Mouse (Mus musculus): ENCODE measurements around the gene 6030498E09Rik. TPM values are rescaled to one million over a fixed set of nuclear protein-coding genes. Genes with fewer than 3 reads are reported as not detected.

6030498E09Rik gene
- not detected for total RNA-seq (2021)

DNA sequence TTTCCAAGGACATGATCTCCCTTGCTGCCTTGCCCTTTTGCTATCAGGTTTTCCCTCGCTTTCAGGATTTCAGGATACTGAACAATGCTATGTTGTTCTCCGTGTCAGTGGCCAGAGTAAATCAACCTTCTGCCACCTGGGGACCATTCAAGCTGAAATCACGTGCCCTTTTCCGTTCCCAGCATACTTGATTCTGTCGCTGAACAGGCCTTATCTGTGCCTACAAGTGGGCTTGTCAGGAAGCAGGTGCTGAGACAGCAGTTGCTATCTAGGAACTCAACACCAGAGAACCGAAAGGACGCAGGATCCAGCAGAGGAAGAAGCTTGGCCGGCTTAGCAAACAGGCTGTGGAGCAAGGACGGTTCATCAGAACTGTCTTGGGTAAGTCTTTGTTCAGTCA is at the start of gene 6030498E09Rik:
6030498E09Rik (plus strand) TSS at position 194 of the 400 bp plus-strand sequence.
- intact Hi-C loops (cut with DNase I) = loop anchor here (10.0 kb wide), 1 partner anchor 258 kb away; no protein-coding TSS in a partner anchor
- DNase-seq (ENCODE audit: low spot score) = no peak

DNA sequence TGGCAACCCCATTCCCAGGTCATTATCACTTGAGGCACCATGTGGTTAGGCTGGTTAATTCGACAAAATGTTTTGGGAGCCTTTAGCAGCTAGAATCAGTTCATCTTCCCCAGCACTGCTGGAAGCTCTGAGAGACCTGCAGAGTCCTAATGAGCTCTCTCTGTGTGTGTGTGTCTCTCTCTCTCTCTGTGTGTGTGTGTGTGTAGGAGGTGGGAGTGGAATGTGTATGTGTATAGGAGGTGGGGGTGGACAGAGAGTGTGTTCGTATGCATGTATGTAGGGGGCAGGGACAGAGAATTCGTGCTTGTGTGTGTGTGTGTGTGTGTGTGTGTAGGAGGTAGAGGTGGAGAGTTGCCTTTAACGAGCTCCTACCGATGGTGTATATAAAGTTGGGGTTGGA is 42.4 kb upstream of the 6030498E09Rik start:
- intact Hi-C loops (cut with DNase I) = no loop called here
- DNase-seq (ENCODE audit: low spot score) = no peak

DNA sequence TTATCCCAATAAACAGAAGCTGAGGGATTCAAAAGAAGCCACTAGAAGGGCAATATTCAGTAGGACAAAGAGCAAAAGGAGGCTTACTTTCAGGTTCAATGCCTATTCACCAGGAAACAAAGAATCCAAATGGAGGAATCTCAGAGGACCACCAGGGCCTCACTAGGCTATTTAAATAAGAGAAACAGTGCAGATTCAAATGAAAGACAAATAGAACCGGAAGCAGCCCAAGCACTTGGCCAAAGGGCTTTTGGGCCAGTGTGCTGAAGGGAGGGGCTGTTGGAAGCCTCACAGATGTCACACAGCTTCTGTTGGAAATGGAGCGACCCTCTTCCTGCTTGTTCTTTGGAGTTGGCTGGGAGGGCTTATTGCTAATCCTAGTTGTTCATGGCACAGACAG is 41.8 kb upstream of the 6030498E09Rik start:
- intact Hi-C loops (cut with DNase I) = no loop called here
- DNase-seq (ENCODE audit: low spot score) = peak; percentile 4

DNA sequence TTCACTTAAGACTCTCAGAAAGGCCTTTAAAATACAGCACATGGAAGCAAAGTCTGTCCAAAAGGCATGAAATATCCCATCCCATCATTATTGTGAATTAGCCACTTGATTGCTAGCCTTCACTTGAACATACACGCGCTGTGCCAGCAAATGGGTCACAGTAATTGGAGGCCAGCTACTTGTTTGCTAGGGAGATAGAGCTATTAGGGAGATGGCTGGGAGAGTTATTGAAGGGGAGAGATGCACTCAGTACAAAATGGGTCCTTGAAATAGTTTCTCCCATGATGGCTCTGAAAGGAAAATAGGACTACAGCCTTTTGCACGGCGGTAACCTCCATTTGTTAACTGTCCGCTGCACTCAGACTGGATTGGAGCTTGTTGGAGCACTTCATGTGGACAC is 38.8 kb upstream of the 6030498E09Rik start:
- no peak for DNase-seq (ENCODE audit: low spot score)
- intact Hi-C loops (cut with DNase I) = no loop called here

DNA sequence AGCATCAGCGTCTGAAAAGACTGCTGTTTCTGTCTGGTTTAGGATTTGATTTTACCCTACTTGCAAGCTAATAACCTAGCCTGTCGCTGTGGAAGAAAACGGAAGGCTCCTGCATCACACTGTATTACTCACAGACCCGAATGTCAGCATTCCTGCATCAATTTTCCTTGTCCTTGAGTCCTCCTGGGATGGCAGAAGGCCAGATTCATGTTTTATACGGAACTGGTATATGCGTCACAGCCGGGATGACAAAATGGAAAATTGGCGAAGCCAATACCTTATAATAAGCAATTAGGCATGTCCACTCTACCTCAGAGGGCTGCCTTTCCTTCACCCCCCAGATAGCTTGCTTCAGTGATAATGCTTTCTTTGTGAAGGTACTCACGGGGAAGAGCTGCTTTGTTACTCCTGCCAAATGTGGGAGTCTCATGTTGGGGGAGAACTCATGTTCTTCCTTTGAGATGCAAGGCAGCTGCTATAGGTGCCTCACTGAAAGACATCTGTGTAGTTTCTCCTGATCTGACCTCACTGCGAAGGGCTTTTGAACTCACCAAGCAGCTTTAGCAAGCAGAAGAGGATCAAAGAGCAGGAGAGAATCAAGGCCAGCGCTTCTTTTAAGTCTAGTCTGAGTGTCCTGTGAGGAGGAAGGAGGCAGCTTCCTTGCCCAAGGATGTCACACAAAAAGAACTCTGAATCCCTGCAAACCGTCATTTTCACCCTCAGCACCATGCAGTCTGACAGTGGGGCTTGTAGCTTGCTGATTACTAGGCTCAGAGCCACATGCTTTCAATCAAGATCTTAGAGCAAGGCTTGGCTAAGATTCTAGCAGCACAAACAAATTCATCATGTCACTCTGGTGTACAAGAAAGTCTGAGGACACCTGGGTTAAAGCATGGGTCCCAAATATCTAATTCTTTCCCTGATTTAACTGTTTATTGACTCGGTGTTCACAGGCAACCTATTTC is 37.3 kb upstream of the 6030498E09Rik start:
- intact Hi-C loops (cut with DNase I) = no loop called here

DNA sequence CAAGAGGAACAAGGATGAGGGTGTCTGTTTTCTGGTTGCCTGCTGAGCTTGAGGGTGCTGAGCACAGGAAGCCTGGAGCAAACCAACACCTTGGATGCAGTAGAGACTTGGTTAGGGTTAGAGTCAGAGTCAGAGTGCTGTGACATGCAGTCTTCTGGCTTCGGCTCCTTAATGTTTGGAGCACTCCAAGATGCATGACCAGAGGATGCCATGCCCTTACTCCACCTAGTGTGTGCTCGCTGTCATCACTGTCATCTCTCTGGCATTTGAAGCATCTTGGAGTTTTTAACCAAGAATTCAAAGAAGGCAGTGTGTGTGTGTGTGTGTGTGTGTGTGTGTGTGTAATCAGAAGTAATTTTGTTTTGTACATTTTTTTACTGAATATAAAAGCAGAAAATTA is 1.0 kb upstream of the 6030498E09Rik start:
- DNase-seq (ENCODE audit: low spot score) = no peak
- intact Hi-C loops (cut with DNase I) = loop anchor here (10.0 kb wide), 1 partner anchor 257 kb away; no protein-coding TSS in a partner anchor

More for the DNA sequence above, 37.3 kb upstream of the 6030498E09Rik start:
- no peak for DNase-seq (ENCODE audit: low spot score)

DNA sequence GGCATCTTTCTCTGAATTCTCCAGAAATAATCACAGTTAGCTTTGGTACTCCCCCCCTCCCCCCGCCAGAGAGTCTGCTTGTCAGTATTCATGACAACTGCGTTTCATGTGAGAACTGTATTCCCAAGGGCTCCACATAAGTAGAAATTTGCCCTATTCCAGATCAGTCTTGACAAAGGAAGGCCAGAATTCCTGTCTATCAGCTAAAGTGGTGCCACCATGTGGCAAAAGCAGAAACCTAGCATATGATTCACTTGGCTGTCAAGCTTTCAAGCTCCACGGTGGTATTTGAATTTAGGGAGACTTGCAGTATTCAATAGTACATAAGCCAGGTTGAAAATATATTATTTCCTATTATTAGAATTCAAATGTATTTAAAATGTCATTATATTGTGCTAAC is 585 bp upstream of the 6030498E09Rik start:
- DNase-seq (ENCODE audit: low spot score) = no peak
- intact Hi-C loops (cut with DNase I) = loop anchor here (10.0 kb wide), 1 partner anchor 257 kb away; no protein-coding TSS in a partner anchor

DNA sequence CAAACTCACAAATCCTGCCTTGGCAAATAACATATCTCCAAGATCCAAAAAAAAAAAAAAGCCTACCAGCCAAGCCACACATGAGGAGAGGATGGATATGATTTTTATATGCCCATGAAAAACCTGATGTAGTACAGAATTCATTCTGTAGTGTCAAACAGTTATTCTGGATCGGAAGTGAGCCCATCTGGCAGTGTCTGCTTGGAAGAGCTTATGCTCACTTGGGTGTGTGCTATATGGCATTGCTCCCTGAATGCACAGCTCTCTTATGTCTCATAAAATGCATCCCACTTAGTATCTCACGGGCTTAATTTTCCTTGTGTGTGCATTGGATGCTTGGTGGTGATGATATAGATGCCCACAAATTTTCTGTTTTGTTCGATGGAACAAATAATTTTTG is 21.9 kb downstream of the 6030498E09Rik start:
- no peak for DNase-seq (ENCODE audit: low spot score)
- intact Hi-C loops (cut with DNase I) = loop anchor here (10.0 kb wide), 1 partner anchor 690 kb away; no protein-coding TSS in a partner anchor

DNA sequence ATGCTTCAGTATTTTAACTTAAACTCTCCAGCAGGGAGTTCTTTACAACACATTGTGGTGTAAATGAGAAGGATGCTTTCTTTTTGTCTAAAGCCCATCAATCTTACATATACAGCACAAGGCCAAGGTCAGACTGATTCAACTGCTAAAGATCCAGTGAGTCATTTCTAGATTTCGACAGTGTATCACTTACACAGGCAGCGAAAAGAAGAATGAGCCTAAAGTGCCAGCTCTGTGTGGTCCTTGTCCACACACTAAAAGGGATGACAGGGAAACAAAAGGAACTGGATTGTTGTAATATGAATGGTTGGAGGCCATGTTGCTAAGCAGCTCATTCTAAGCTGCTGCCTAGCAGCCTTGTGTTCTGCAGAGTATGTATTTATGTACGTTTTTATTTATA is 41.5 kb downstream of the 6030498E09Rik start:
- no peak for DNase-seq (ENCODE audit: low spot score)
- intact Hi-C loops (cut with DNase I) = no loop called here

DNA sequence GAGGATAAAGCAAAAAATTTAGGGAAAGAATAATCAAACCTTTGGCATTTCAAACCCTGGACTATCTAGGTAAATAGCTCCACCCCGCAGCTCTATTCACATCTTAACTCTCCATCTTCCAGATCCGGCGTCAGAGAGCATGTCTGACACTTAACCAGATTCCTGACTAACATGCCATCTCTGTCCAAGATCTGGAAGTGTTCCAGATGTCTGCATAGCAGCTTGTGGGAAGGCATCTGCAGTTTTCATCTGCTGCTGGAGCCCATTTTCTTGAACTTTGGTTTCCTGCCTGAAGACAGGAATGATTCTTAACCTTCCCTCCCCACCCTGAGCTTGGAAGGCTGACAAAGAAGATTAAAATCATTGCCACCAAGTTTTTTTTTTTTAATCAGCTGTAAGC is 44.4 kb downstream of the 6030498E09Rik start:
- DNase-seq (ENCODE audit: low spot score) = no peak
- intact Hi-C loops (cut with DNase I) = no loop called here

DNA sequence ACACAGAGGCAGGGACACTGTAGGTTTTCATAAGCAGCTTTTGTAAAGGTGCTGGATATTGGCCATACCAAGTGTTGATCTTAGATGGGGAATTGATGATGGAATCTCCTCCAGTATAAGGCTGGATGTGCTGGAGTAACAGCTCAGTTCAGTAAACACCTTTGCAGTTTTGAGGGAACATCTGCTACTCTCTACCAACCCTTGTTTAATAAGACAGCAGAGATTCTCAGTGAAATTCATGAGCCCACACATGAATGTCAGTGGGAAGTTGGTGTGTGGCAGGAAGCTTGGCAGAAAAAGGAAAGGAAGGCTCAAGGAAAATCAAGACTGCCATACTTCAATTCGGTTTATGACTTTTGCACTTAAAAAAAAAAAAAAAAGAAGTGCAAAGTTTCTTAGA is 186.1 kb downstream of the 6030498E09Rik start:
- intact Hi-C loops (cut with DNase I) = no loop called here
- no peak for DNase-seq (ENCODE audit: low spot score)

DNA sequence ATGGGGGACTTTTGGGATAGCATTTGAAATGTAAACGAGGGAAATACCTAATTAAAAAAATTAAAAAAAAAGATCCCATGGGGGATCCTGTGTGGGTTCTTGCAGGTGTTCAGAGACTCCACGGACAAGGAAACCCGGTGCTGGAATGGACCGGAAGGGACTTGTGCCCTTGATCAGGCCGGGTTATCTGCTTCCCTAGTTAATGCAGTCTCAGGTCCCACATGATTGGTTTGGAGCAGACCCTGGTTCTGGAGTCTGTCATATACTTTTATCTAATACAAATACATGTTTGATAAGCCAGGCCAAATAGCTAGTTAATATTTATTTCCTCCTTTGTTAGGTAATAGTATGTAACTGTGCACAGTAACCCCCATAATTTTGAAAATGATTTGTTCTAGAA is 223.8 kb downstream of the 6030498E09Rik start:
- intact Hi-C loops (cut with DNase I) = no loop called here
- DNase-seq (ENCODE audit: low spot score) = no peak

Small RNAs within 50 kb of the gene (microRNA-seq; reads per million reads assigned to microRNA genes)
- gene Gm25642 = not detected

Other genes with a start within 250 kb of the 6030498E09Rik start
- 10 to 100 TPM; 13.1 to 13.3 TPM for gene Cul4b, start 196.5 kb upstream of the 6030498E09Rik start, total RNA-seq (2021)
- gene Mcts1, start 172.1 kb upstream of the 6030498E09Rik start, total RNA-seq (2021) = 10 to 100 TPM; 40.4 to 44.3 TPM
- gene C1galt1c1, start 137.6 kb upstream of the 6030498E09Rik start, total RNA-seq (2021) = 10 to 100 TPM; 11.9 to 12.5 TPM

Data from heart, postnatal 25 days (tissue).